Mouse (Mus musculus) lung, embryonic 16.5 days (tissue): Measurements from ENCODE around the gene Rnps1. TPM values are rescaled to one million over a fixed set of nuclear protein-coding genes. Genes with fewer than 3 reads are reported as not detected.
A peak's percentile ranks its signal among the peaks of the same experiment; 100 is the strongest.
"Not testable (repeated sequence)": the region's sequence is repeated elsewhere in the genome, so short reads cannot be mapped to it uniquely, and the experiment has no call there.

Source experiments
- ATAC-seq: fragments of 200-750 bp; cut with Nextera tagmentation; 2 replicates; pipeline ENCODE4 v1.8.0; 2017; ENCODE audit warnings: low read depth, mild to moderate bottlenecking, moderate library complexity
- H3K27ac ChIP-seq: fragments of 300-500 bp; sonication (generic); 2 replicates; pipeline ENCODE4 v1.5.1; 2014; ENCODE audit warnings: mild to moderate bottlenecking, control low read depth, low read length
- H3K27me3 ChIP-seq: fragments of 300-500 bp; sonication (generic); 2 replicates; pipeline ENCODE4 v1.6.1; 2014; ENCODE audit warnings: low read depth, low read length, mixed read lengths; ENCODE audit not compliant: control insufficient read depth, insufficient read depth
- H3K36me3 ChIP-seq: fragments of 300-500 bp; sonication (generic); 2 replicates; pipeline ENCODE4 v1.6.1; 2014; ENCODE audit warnings: low read length; ENCODE audit not compliant: control insufficient read depth, insufficient read depth
- H3K4me1 ChIP-seq: fragments of 300-500 bp; sonication (generic); replicated peaks from 2 replicates; pipeline ENCODE4 v1.6.1; 2014; ENCODE audit warnings: low read length, mixed read lengths; ENCODE audit not compliant: control insufficient read depth, insufficient read depth
- H3K4me2 ChIP-seq: fragments of 300-500 bp; sonication (generic); 2 replicates; pipeline ENCODE4 v1.6.1; 2014; ENCODE audit warnings: low read depth, low read length, control low read depth
- H3K4me3 ChIP-seq: fragments of 300-500 bp; sonication (generic); 2 replicates; pipeline ENCODE4 v1.5.1; 2014; ENCODE audit warnings: mild to moderate bottlenecking, low read length, control low read depth
- H3K9ac ChIP-seq: fragments of 300-500 bp; sonication (generic); 2 replicates; pipeline ENCODE4 v1.6.1; 2014; ENCODE audit warnings: low read length, control low read depth
- H3K9me3 ChIP-seq: fragments of 300-500 bp; sonication (generic); 2 replicates; pipeline ENCODE4 v1.6.1; 2016; ENCODE audit warnings: low read length; ENCODE audit not compliant: control insufficient read depth
- WGBS: fragments of 180-500 bp; shearing (Covaris S2); extraction: QIAGEN DNeasy Blood & Tissue Kit; methylation state at CpG from one replicate; pipeline ENCODE4 v1.1.7; 2014; 5-methylcytosine and 5-hydroxymethylcytosine counted together
- polyA plus RNA-seq: library from polyadenylated mRNA; unstranded; fragments of >200 nt; fragmentation: Nextera tagmentation; extraction: Ambion mirVana; gene quantifications from 2 replicates; pipeline ENCODE4 v1.2.1, GENCODE M21; 2015

Gene Rnps1
- polyA plus RNA-seq, 1 experiment from 2014 or later, result 246 TPM

GRCm38 (mm10) chr17:24425326-24425725 lies 11.0 kb downstream of the Rnps1 start:
- H3K4me2 ChIP-seq, H3K27ac ChIP-seq, H3K27me3 ChIP-seq, H3K4me3 ChIP-seq, ATAC-seq, H3K9me3 ChIP-seq, H3K9ac ChIP-seq: not testable (repeated sequence)
- Histone ChIP-seq H3K4me1 (peaks cover 13% of the 10 kb centered on the region), H3K36me3 (peaks cover 42% of the 10 kb centered on the region)
- 97% methylated on average over 4 of the region's 8 CpGs for WGBS

- Histone ChIP-seq H3K27me3 (no peaks in the 10 kb centered on the region), H3K4me3 (peak overlapping the region; percentile 85), H3K4me1 (peaks cover 13% of the 10 kb centered on the region), H3K36me3 (peaks cover 38% of the 10 kb centered on the region), H3K27ac (peak overlapping the region; percentile 98), H3K4me2 (peak overlapping the region; percentile 76), H3K9me3 (no peaks in the 10 kb centered on the region), H3K9ac (no peak overlapping the region; the same call in 1 of the 2 replicates)
- 90% methylated on average over 7 of the region's 7 CpGs for WGBS
- no peak for ATAC-seq
Observed at GRCm38 (mm10) chr17:24425905-24426304, 11.5 kb downstream of the Rnps1 start.

GRCm38 (mm10) chr17:24426471-24427169 lies 12.3 kb downstream of the Rnps1 start, which contains the start of gene Eci1:
Eci1 (plus strand) TSS chr17:24426641.
- Histone ChIP-seq H3K9ac (peak within 1 kb of the TSS; percentile 93), H3K4me3 (peak within 1 kb of the TSS; percentile 85), H3K4me2 (peak within 1 kb of the TSS; percentile 76), H3K27ac (peak within 1 kb of the TSS; percentile 98), H3K36me3 (peaks cover 32% of the 10 kb centered on the region), H3K27me3 (no peaks in the 10 kb centered on the region), H3K9me3 (no peaks in the 10 kb centered on the region), H3K4me1 (peaks cover 13% of the 10 kb centered on the region)
- WGBS, result under 1% methylated on average over 48 of the region's 48 CpGs
- ATAC-seq, result peak; percentile 100

GRCm38 (mm10) chr17:24427170-24427557 lies 12.8 kb downstream of the Rnps1 start:
- ATAC-seq, result peak; percentile 16; the same call in 1 of the 2 replicates
- WGBS, result 1% methylated on average over 8 of the region's 8 CpGs

GRCm38 (mm10) chr17:24429201-24429983 lies 15.0 kb downstream of the Rnps1 start:
- peaks cover 13% of the 10 kb centered on the region for H3K4me1 ChIP-seq
- no peak overlapping the region for H3K27ac ChIP-seq
- no peak overlapping the region for H3K4me2 ChIP-seq
- H3K36me3 ChIP-seq, result peaks cover 8% of the 10 kb centered on the region
- no peak overlapping the region for H3K9ac ChIP-seq
- no peaks in the 10 kb centered on the region for H3K27me3 ChIP-seq
- H3K4me3 ChIP-seq, result no peak overlapping the region
- WGBS, result 72% methylated on average over 14 of the region's 14 CpGs
- H3K9me3 ChIP-seq, result no peaks in the 10 kb centered on the region
- ATAC-seq, result no peak

More at GRCm38 (mm10) chr17:24427170-24427557, 12.8 kb downstream of the Rnps1 start:
- Histone ChIP-seq H3K27me3 (no peaks in the 10 kb centered on the region), H3K9ac (peak overlapping the region; percentile 93), H3K4me2 (peak overlapping the region; percentile 76), H3K9me3 (no peaks in the 10 kb centered on the region), H3K4me3 (peak overlapping the region; percentile 85), H3K36me3 (peaks cover 27% of the 10 kb centered on the region), H3K27ac (peak overlapping the region; percentile 98), H3K4me1 (peaks cover 13% of the 10 kb centered on the region)

- 60% methylated on average over 5 of the region's 5 CpGs for WGBS
- no peaks in the 10 kb centered on the region for H3K9me3 ChIP-seq
- no peak overlapping the region for H3K4me2 ChIP-seq
- H3K4me1 ChIP-seq, result no peaks in the 10 kb centered on the region
- H3K36me3 ChIP-seq, result peaks cover 21% of the 10 kb centered on the region
- H3K27ac ChIP-seq, result no peak overlapping the region
- H3K9ac ChIP-seq, result no peak overlapping the region
- no peak overlapping the region for H3K4me3 ChIP-seq
- 0 out of 2 replicates have a peak, but pooled peaks have one; percentile 27 for ATAC-seq
- no peaks in the 10 kb centered on the region for H3K27me3 ChIP-seq
Observed at GRCm38 (mm10) chr17:24437016-24437415, 22.7 kb downstream of the Rnps1 start.

- no peak overlapping the region for H3K27ac ChIP-seq
- H3K4me3 ChIP-seq, result no peak overlapping the region
- no peak overlapping the region for H3K4me2 ChIP-seq
- no peak for ATAC-seq
- no peaks in the 10 kb centered on the region for H3K27me3 ChIP-seq
- H3K9me3 ChIP-seq, result no peaks in the 10 kb centered on the region
- peaks cover 28% of the 10 kb centered on the region for H3K36me3 ChIP-seq
- no peaks in the 10 kb centered on the region for H3K4me1 ChIP-seq
- H3K9ac ChIP-seq, result no peak overlapping the region
- WGBS, result 87% methylated on average over 8 of the region's 8 CpGs
Observed at GRCm38 (mm10) chr17:24440377-24440776, 26.0 kb downstream of the Rnps1 start.

GRCm38 (mm10) chr17:24441148-24441547 lies 26.8 kb downstream of the Rnps1 start:
- WGBS, result 46% methylated on average over 2 of the region's 2 CpGs
- ATAC-seq, result no peak
- no peak overlapping the region for H3K9ac ChIP-seq
- no peak overlapping the region for H3K4me2 ChIP-seq
- H3K4me3 ChIP-seq, result no peak overlapping the region
- no peaks in the 10 kb centered on the region for H3K9me3 ChIP-seq
- peaks cover 33% of the 10 kb centered on the region for H3K36me3 ChIP-seq
- H3K4me1 ChIP-seq, result no peaks in the 10 kb centered on the region
- H3K27ac ChIP-seq, result no peak overlapping the region
- H3K27me3 ChIP-seq, result no peaks in the 10 kb centered on the region

GRCm38 (mm10) chr17:24442107-24442506 lies 27.7 kb downstream of the Rnps1 start:
- Histone ChIP-seq H3K4me1 (no peaks in the 10 kb centered on the region), H3K9me3 (no peaks in the 10 kb centered on the region), H3K9ac (no peak overlapping the region), H3K4me2 (no peak overlapping the region), H3K27me3 (no peaks in the 10 kb centered on the region), H3K36me3 (peaks cover 41% of the 10 kb centered on the region), H3K27ac (no peak overlapping the region), H3K4me3 (no peak overlapping the region)
- peak; percentile 14; the same call in 1 of the 2 replicates for ATAC-seq
- WGBS, result 88% methylated on average over 14 of the region's 14 CpGs
